Mouse (Mus musculus) naive thymus-derived CD4-positive, alpha-beta T cell, adult 5 months (primary cell): ENCODE results near the gene Racgap1. TPM values are rescaled to one million over a fixed set of nuclear protein-coding genes. Genes with fewer than 3 reads are reported as not detected.

Source experiments
- polyA plus RNA-seq: library from polyadenylated mRNA; unstranded; fragments of 100-300 nt; shearing (Covaris generic); gene quantifications from one replicate; pipeline ENCODE4 v1.2.1, GENCODE M21; 2017

The Racgap1 gene
- 4.4 TPM for polyA plus RNA-seq

GRCm38 (mm10) chr15:99651163-99651872 is at the start of gene Racgap1:
TSS of gene Racgap1 (minus strand) at chr15:99651656.

GRCm38 (mm10) chr15:99670154-99670821 is 18.8 kb upstream of the Racgap1 start, which contains the start of gene Asic1:
TSS of gene Asic1 (plus strand) at chr15:99670368.

GRCm38 (mm10) chr15:99600986-99601822 is 50.3 kb downstream of the Racgap1 start, which contains the start of gene Aqp6:
TSS of gene Aqp6 (plus strand) at chr15:99601400.

GRCm38 (mm10) chr15:99590429-99591084 is 60.9 kb downstream of the Racgap1 start, which contains the start of gene Aqp5:
TSS of gene Aqp5 (plus strand) at chr15:99590782.

GRCm38 (mm10) chr15:99578802-99579485 is 72.5 kb downstream of the Racgap1 start, which contains the start of gene Aqp2:
TSS of gene Aqp2 (plus strand) at chr15:99579055.

Other genes with a start within 250 kb of the Racgap1 start
- gene Nckap5l, start 193.9 kb downstream of the Racgap1 start, polyA plus RNA-seq: 27.7 TPM
- 13.2 TPM for gene Bcdin3d, start 176.9 kb downstream of the Racgap1 start, polyA plus RNA-seq
- 0.02 TPM for gene Faim2, start 123.5 kb downstream of the Racgap1 start, polyA plus RNA-seq
- gene Aqp2, start 72.6 kb downstream of the Racgap1 start, polyA plus RNA-seq: not detected
- gene Aqp5, start 60.9 kb downstream of the Racgap1 start, polyA plus RNA-seq: not detected
- gene Aqp6, start 50.3 kb downstream of the Racgap1 start, polyA plus RNA-seq: not detected
- 0.80 TPM for gene Asic1, start 18.7 kb upstream of the Racgap1 start, polyA plus RNA-seq
- gene Smarcd1, start 50.5 kb upstream of the Racgap1 start, polyA plus RNA-seq: 36.0 TPM
- not detected for gene Gm17349, start 53.8 kb upstream of the Racgap1 start, polyA plus RNA-seq
- gene Gpd1, start 65.9 kb upstream of the Racgap1 start, polyA plus RNA-seq: not detected
- 126 TPM for gene Cox14, start 74.0 kb upstream of the Racgap1 start, polyA plus RNA-seq
- 65.3 TPM for gene Cers5, start 121.2 kb upstream of the Racgap1 start, polyA plus RNA-seq
- gene Lima1, start 223.8 kb upstream of the Racgap1 start, polyA plus RNA-seq: 0.29 TPM